Mouse (Mus musculus) hindbrain, embryonic 14.5 days (tissue): Measurements from ENCODE around the gene Bcat1. TPM values are rescaled to one million over a fixed set of nuclear protein-coding genes. Genes with fewer than 3 reads are reported as not detected.
"Not testable (repeated sequence)": the region's sequence is repeated elsewhere in the genome, so short reads cannot be mapped to it uniquely, and the experiment has no call there.

ENCODE experiments used
- ATAC-seq: fragments of 200-750 bp; cut with Nextera tagmentation; 2 replicates; pipeline ENCODE4 v1.8.0; 2017; ENCODE audit warnings: moderate number of reproducible peaks, mild to moderate bottlenecking, moderate TSS enrichment, moderate library complexity; ENCODE audit not compliant: low FRiP score
- DNase-seq: peaks from one replicate; pipeline ENCODE4 v3.0.0-alpha.2; 2015; ENCODE audit warnings: low spot score
- H3K27ac ChIP-seq: fragments of 300-500 bp; sonication (generic); 2 replicates; pipeline ENCODE4 v1.5.1; 2014; ENCODE audit warnings: mild to moderate bottlenecking, moderate library complexity
- H3K27me3 ChIP-seq: fragments of 300-500 bp; sonication (generic); 2 replicates; pipeline ENCODE4 v1.6.1; 2014; ENCODE audit warnings: mild to moderate bottlenecking, low read length, mixed read lengths; ENCODE audit not compliant: control insufficient read depth, insufficient read depth
- H3K36me3 ChIP-seq: fragments of 300-500 bp; sonication (generic); replicated peaks from 2 replicates; pipeline ENCODE4 v1.6.1; 2014; ENCODE audit not compliant: control insufficient read depth, insufficient read depth
- H3K4me1 ChIP-seq: fragments of 300-500 bp; sonication (generic); replicated peaks from 2 replicates; pipeline ENCODE4 v1.6.1; 2014; ENCODE audit warnings: antibody characterized with exemption, low read length, mixed read lengths; ENCODE audit not compliant: control insufficient read depth, insufficient read depth
- H3K4me2 ChIP-seq: fragments of 300-500 bp; sonication (generic); replicated peaks from 2 replicates; pipeline ENCODE4 v1.6.1; 2014; ENCODE audit warnings: mild to moderate bottlenecking, moderate library complexity
- H3K4me3 ChIP-seq: fragments of 300-500 bp; sonication (generic); replicated peaks from 2 replicates; pipeline ENCODE4 v1.5.1; 2014; ENCODE audit warnings: mild to moderate bottlenecking, low read length
- H3K9ac ChIP-seq: fragments of 300-500 bp; sonication (generic); 2 replicates; pipeline ENCODE4 v1.6.1; 2014
- H3K9me3 ChIP-seq: fragments of 300-500 bp; sonication (generic); 2 replicates; pipeline ENCODE4 v1.6.1; 2016; ENCODE audit warnings: low read length; ENCODE audit not compliant: control insufficient read depth
- WGBS: fragments of 180-500 bp; shearing (Covaris S2); extraction: QIAGEN DNeasy Blood & Tissue Kit; methylation state at CpG from one replicate; pipeline ENCODE4 v1.1.7; 2014; 5-methylcytosine and 5-hydroxymethylcytosine counted together
- polyA plus RNA-seq: library from polyadenylated mRNA; unstranded; fragments of >200 nt; fragmentation: Nextera tagmentation; extraction: Ambion mirVana; gene quantifications from 2 replicates; pipeline ENCODE4 v1.2.1, GENCODE M21; 2014

Bcat1 gene
- polyA plus RNA-seq, 1 experiment from 2014 or later = 101 TPM

GRCm38 (mm10) chr6:145094431-145094830 is 18.4 kb upstream of the Bcat1 start:
- Histone ChIP-seq H3K9me3 (no peaks in the 10 kb centered on the region), H3K4me1 (no peaks in the 10 kb centered on the region), H3K4me2 (no peak overlapping the region), H3K4me3 (no peak overlapping the region), H3K36me3 (no peaks in the 10 kb centered on the region), H3K9ac (no peak overlapping the region), H3K27ac (no peak overlapping the region), H3K27me3 (no peaks in the 10 kb centered on the region)
- no peak for ATAC-seq
- WGBS = 77% methylated on average over 4 of the region's 4 CpGs
- no peak for DNase-seq

DNA sequence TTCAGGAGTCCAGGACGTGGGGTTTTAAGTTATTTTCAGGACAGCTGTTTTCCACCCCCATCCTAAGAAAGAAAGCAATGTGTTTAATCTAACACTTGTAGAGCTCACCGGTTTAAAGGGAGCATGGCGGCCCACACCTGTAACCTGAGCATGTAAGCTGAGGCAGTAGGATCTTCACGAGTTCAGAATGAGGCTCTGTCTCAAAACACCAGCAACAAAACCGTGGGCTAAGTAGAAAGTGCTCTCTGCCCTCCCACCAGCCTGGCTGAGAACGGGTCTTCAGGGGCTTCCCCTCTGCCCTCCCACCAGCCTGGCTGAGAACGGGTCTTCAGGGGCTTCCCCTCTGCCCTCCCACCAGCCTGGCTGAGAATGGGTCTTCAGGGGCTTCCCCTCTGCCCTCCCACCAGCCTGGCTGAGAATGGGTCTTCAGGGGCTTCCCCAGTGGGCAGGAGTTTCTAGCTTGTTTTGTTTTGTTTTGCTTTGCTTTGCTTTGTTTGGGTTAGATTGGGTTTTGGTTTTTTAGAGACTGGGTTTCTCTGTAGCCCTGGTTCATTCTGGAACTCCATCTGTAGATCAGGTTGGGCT is 17.1 kb upstream of the Bcat1 start:
- not testable (repeated sequence) for H3K9ac ChIP-seq, H3K4me1 ChIP-seq, H3K9me3 ChIP-seq, H3K27ac ChIP-seq, H3K4me2 ChIP-seq, DNase-seq, ATAC-seq, H3K36me3 ChIP-seq, H3K4me3 ChIP-seq, H3K27me3 ChIP-seq
- 60% methylated on average over 7 of the region's 7 CpGs for WGBS

GRCm38 (mm10) chr6:145091998-145092397 is 16.0 kb upstream of the Bcat1 start:
- 85% methylated on average over 7 of the region's 7 CpGs for WGBS
- Histone ChIP-seq H3K9me3 (no peaks in the 10 kb centered on the region), H3K4me1 (no peaks in the 10 kb centered on the region), H3K4me3 (no peak overlapping the region), H3K9ac (no peak overlapping the region), H3K27ac (no peak overlapping the region), H3K27me3 (no peaks in the 10 kb centered on the region), H3K4me2 (no peak overlapping the region), H3K36me3 (no peaks in the 10 kb centered on the region)
- DNase-seq = no peak
- no peak for ATAC-seq

DNA sequence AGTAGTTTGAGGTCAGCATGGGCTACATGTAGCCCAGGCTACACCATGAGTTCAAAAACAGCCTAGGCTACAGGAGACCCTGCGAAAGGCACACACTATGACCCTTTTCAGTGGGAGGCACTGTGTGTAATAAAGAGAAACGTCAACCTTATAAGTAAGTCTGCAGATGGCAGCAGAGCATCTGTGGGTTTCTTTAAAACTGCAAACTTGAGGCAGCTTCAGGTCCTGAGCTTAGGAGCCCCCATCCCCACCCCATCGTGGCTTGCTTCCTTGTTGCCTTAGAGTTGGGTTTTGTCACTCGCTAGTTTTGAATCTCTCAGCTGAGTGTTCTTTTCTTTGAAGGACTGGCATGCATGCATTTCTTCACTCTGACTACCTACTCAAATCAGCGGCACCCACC is 14.9 kb upstream of the Bcat1 start:
- 75% methylated on average over 5 of the region's 5 CpGs for WGBS
- no peak overlapping the region for H3K4me3 ChIP-seq
- H3K4me1 ChIP-seq = no peaks in the 10 kb centered on the region
- H3K9me3 ChIP-seq = no peaks in the 10 kb centered on the region
- no peak overlapping the region for H3K4me2 ChIP-seq
- no peak overlapping the region for H3K9ac ChIP-seq
- H3K27me3 ChIP-seq = no peaks in the 10 kb centered on the region
- no peak for ATAC-seq
- H3K27ac ChIP-seq = no peak overlapping the region
- H3K36me3 ChIP-seq = no peaks in the 10 kb centered on the region
- no peak for DNase-seq

GRCm38 (mm10) chr6:145090201-145090863 is 14.3 kb upstream of the Bcat1 start:
- H3K4me1 ChIP-seq = no peaks in the 10 kb centered on the region
- ATAC-seq (no peak), DNase-seq (no peak)
- no peak overlapping the region for H3K4me2 ChIP-seq
- WGBS = 64% methylated on average over 6 of the region's 6 CpGs
- no peaks in the 10 kb centered on the region for H3K27me3 ChIP-seq
- H3K9ac ChIP-seq = no peak overlapping the region
- no peak overlapping the region for H3K27ac ChIP-seq
- no peaks in the 10 kb centered on the region for H3K36me3 ChIP-seq
- no peak overlapping the region for H3K4me3 ChIP-seq
- H3K9me3 ChIP-seq = no peaks in the 10 kb centered on the region

DNA sequence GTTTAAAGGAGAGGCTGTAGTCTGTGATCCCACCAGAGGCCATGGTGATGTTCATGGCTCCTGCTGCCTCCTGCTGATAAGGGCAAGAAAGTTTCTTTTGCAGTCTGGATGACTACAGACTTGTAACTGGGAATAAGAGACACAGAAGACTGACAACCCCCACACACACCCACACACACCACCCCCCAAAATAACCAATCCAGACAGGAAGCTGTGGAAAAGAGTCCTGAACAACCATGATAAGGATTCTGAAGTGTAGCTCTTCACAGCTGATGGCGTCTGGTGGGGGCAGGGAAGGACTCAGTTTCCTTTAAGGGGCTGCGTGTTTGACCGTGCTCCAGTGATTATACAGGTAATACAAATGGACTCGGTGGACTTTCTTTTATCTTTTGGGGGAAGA is 13.4 kb upstream of the Bcat1 start:
- Histone ChIP-seq H3K4me1 (no peaks in the 10 kb centered on the region), H3K9ac (no peak overlapping the region), H3K36me3 (no peaks in the 10 kb centered on the region), H3K27me3 (no peaks in the 10 kb centered on the region), H3K4me3 (no peak overlapping the region), H3K4me2 (no peak overlapping the region), H3K9me3 (no peaks in the 10 kb centered on the region), H3K27ac (no peak overlapping the region)
- DNase-seq = no peak
- ATAC-seq = no peak
- WGBS = 83% methylated on average over 4 of the region's 4 CpGs

DNA sequence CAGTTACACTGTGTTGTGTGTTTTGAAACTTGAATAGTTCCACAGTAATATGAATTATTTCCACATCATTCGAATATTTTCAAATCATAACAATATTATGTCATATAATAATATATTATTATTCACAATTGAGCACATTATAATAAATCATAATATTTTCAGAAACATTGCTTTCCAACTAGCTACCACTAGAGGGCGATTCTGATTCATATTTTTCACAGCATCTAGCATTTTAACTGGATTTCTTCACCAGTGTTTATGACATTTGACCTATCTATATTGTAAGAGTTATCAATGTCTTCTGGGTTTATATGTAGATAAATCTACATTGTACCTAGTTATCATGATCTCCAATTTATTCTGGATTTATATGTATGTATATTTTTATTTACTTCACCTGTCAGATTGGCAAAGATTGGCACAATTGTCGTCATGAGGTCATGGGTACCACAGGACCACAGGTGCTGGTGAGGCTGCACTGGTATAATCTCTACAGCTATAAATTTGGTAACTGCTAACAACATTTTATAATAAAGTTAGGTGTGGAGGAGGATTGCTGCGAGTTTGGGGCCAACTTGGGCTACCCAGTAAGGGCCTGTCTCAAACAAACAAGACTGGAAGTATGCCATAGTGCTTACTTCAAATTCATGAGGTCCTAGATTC is 12.6 kb upstream of the Bcat1 start:
- peak; percentile 67 for DNase-seq
- ATAC-seq = no peak
- Histone ChIP-seq H3K9ac (no peak overlapping the region), H3K4me1 (no peaks in the 10 kb centered on the region), H3K9me3 (no peaks in the 10 kb centered on the region), H3K36me3 (no peaks in the 10 kb centered on the region), H3K4me2 (no peak overlapping the region), H3K27ac (no peak overlapping the region), H3K4me3 (no peak overlapping the region), H3K27me3 (no peaks in the 10 kb centered on the region)
- 51% methylated on average over 4 of the region's 4 CpGs for WGBS

- no peaks in the 10 kb centered on the region for H3K27me3 ChIP-seq
- ATAC-seq (no peak), DNase-seq (no peak)
- no peaks in the 10 kb centered on the region for H3K36me3 ChIP-seq
- H3K9ac ChIP-seq = no peak overlapping the region
- no peak overlapping the region for H3K4me3 ChIP-seq
- H3K27ac ChIP-seq = no peak overlapping the region
- H3K9me3 ChIP-seq = no peaks in the 10 kb centered on the region
- H3K4me1 ChIP-seq = no peaks in the 10 kb centered on the region
- 88% methylated on average over 8 of the region's 8 CpGs for WGBS
- no peak overlapping the region for H3K4me2 ChIP-seq
Measured at GRCm38 (mm10) chr6:145084343-145085117, 8.5 kb upstream of the Bcat1 start.

DNA sequence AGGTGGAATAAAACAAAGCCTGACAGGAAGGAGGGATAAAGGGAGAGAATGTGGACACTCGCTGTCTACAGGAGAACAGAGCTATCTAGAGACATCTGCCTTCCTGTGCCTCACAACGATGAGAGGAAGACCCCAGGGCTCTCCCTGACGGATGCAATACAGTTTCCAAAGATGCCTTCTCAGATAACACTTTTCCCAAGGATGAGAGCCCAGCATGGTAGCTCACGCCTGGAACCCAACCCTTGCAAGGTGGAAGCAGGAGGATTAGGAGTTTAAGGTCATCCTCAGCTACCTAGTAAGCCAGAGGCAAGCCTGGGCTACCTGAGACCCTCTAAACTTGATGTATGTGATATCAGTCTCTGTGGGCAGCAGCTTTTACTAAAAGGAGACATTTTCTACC is 5.7 kb upstream of the Bcat1 start:
- WGBS = 81% methylated on average over 4 of the region's 4 CpGs
- Histone ChIP-seq H3K9me3 (no peaks in the 10 kb centered on the region), H3K4me1 (no peaks in the 10 kb centered on the region), H3K4me3 (no peak overlapping the region), H3K27ac (no peak overlapping the region), H3K27me3 (no peaks in the 10 kb centered on the region), H3K9ac (no peak overlapping the region), H3K36me3 (no peaks in the 10 kb centered on the region), H3K4me2 (no peak overlapping the region)
- DNase-seq = no peak
- no peak for ATAC-seq
